Mouse (Mus musculus) liver, embryonic 16.5 days (tissue): ENCODE data around the gene Pdia4. TPM values are rescaled to one million over a fixed set of nuclear protein-coding genes. Genes with fewer than 3 reads are reported as not detected.
"Not testable (repeated sequence)": the region's sequence is repeated elsewhere in the genome, so short reads cannot be mapped to it uniquely, and the experiment has no call there.

ENCODE experiments used
- ATAC-seq: fragments of 200-750 bp; cut with Nextera tagmentation; 2 replicates; pipeline ENCODE4 v1.8.0; 2017; ENCODE audit warnings: low read depth, mild to moderate bottlenecking, moderate number of reproducible peaks, moderate library complexity
- H3K27ac ChIP-seq: fragments of 300-500 bp; sonication (generic); 2 replicates; pipeline ENCODE4 v1.5.1; 2014; ENCODE audit warnings: mild to moderate bottlenecking, low read length
- H3K27me3 ChIP-seq: fragments of 300-500 bp; sonication (generic); 2 replicates; pipeline ENCODE4 v1.6.1; 2014; ENCODE audit warnings: low read depth, low read length, mixed read lengths; ENCODE audit not compliant: control insufficient read depth, insufficient read depth
- H3K36me3 ChIP-seq: fragments of 300-500 bp; sonication (generic); 2 replicates; pipeline ENCODE4 v1.6.1; 2014; ENCODE audit warnings: mild to moderate bottlenecking; ENCODE audit not compliant: control insufficient read depth, insufficient read depth
- H3K4me1 ChIP-seq: fragments of 300-500 bp; sonication (generic); 2 replicates; pipeline ENCODE4 v1.6.1; 2014; ENCODE audit warnings: low read depth, low read length, mixed read lengths; ENCODE audit not compliant: control insufficient read depth
- H3K4me2 ChIP-seq: fragments of 300-500 bp; sonication (generic); 2 replicates; pipeline ENCODE4 v1.6.1; 2014; ENCODE audit warnings: low read depth, low read length, mixed read lengths
- H3K4me3 ChIP-seq: fragments of 300-500 bp; sonication (generic); 2 replicates; pipeline ENCODE4 v1.5.1; 2014; ENCODE audit warnings: low read depth, mild to moderate bottlenecking, low read length
- H3K9ac ChIP-seq: fragments of 300-500 bp; sonication (generic); 2 replicates; pipeline ENCODE4 v1.6.1; 2014; ENCODE audit warnings: low read depth, low read length
- H3K9me3 ChIP-seq: fragments of 300-500 bp; sonication (generic); replicated peaks from 2 replicates; pipeline ENCODE4 v1.6.1; 2016; ENCODE audit warnings: low read length; ENCODE audit not compliant: control insufficient read depth
- WGBS: fragments of 180-500 bp; shearing (Covaris S2); extraction: QIAGEN DNeasy Blood & Tissue Kit; methylation state at CpG from one replicate; pipeline ENCODE4 v1.1.7; 2014; ENCODE audit not compliant: insufficient replicate concordance; 5-methylcytosine and 5-hydroxymethylcytosine counted together
- polyA plus RNA-seq: library from polyadenylated mRNA; unstranded; fragments of >200 nt; fragmentation: Nextera tagmentation; extraction: Ambion mirVana; gene quantifications from 2 replicates; pipeline ENCODE4 v1.2.1, GENCODE M21; 2015

Gene Pdia4
- polyA plus RNA-seq = 132 and 136 TPM in 2 replicates

DNA sequence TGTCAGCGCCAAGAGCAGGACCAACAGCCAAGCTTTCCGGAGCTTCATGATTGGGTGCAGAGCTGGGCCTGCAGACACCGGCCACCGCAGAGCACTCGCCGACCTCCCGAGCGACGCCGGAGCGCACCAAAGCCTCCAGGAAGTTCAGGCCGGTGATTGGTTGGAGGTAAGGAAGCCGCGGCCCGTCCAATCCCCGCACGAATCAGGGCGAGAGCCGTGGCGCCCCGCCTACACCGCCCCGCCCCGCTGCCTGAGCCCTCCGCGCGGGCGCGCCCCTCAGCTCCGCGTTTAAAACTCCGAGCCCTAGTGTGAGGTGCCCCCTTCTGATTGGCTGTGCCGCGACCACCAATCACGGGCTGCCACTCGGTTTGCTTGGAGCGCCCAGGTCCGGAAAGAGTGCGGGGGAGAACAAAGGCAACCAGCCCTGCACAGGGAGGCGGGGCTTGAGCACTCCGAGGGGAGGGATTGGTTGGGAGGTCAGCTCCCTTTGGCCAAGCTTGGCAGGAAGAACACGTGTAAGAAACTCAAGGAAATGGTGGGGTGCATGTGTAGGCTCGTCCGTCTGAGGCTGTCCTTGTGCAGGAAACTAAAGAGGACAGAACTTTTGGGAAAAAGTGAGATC is at the start of gene Pdia4:
Pdia4 (minus strand) TSS at position 174 of the 622 bp plus-strand sequence.
- H3K4me1 ChIP-seq = peaks cover 23% of the 10 kb centered on the region
- H3K27me3 ChIP-seq = no peaks in the 10 kb centered on the region
- peak within 1 kb of the TSS; percentile 89 for H3K27ac ChIP-seq
- WGBS = under 1% methylated on average over 44 of the region's 44 CpGs
- H3K36me3 ChIP-seq = no peaks in the 10 kb centered on the region
- peak within 1 kb of the TSS; percentile 90 for H3K4me2 ChIP-seq
- H3K4me3 ChIP-seq = peak within 1 kb of the TSS; percentile 82
- H3K9me3 ChIP-seq = no peaks in the 10 kb centered on the region
- peak; percentile 97 for ATAC-seq
- H3K9ac ChIP-seq = peak within 1 kb of the TSS; percentile 78

DNA sequence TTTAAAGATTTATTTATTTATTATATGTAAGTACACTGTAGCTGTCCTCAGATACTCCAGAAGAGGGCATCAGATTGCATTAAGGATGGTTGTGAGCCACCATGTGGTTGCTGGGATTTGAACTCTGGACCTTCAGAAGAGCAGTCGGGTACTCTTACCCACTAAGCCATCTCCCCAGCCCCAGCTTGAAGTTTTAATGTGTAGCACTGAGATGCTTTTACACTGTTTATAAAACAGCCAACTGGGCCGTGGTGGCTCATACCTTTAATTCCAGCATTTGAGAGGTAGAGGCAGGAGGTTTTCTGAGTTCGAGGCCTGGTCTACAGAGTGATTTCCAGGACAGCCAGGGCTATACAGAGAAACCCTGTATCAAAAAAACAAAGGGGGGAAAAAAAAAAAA is 44.5 kb upstream of the Pdia4 start:
- H3K9ac ChIP-seq, H3K27me3 ChIP-seq, H3K4me1 ChIP-seq, H3K4me3 ChIP-seq, H3K36me3 ChIP-seq, H3K4me2 ChIP-seq, ATAC-seq, H3K27ac ChIP-seq, H3K9me3 ChIP-seq: not testable (repeated sequence)
- WGBS = 71% methylated on average over 3 of the region's 3 CpGs

DNA sequence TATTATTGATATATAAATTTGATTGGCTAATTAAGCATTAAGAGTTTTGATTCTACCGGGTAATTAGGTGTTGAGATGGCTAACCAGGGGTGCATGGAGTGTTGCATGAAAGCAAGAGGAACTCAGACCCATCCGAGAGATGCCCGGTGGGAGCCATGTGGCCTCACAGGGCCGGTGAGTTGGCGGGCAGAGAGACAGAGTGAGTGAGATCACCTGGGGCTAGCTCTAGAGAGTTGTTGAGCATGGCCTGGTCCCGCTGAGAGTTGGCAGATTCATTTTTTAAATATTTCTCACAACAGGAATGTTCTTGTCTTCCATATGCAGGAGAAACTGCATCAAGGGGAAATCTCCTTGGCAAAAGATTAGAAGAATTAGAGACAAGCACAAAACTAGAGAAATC is 44.0 kb upstream of the Pdia4 start:
- Histone ChIP-seq H3K27ac (no peak overlapping the region), H3K27me3 (no peaks in the 10 kb centered on the region), H3K9me3 (no peaks in the 10 kb centered on the region), H3K4me2 (no peak overlapping the region), H3K4me1 (no peaks in the 10 kb centered on the region), H3K36me3 (no peaks in the 10 kb centered on the region), H3K9ac (no peak overlapping the region), H3K4me3 (no peak overlapping the region)
- 84% methylated on average over 6 of the region's 6 CpGs for WGBS
- no peak for ATAC-seq

DNA sequence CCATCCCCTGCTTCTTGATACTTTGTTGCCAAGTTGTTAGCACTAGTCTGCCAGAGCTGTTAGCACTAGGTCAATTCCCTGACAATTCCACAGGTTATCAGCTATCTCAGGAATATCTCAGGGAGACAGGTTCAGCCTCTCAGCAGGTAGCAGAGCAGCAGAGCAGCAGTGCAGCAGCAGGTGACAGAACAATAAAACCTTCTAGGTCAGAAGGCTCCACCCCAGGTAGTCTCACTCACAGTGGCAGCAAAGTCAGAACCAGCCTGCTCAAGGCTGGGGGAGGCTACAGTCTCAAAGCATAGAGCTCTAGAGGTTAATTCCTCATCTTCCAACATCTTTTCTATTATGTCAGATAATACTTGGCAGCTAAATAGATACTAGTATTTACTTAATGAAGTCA is 32.5 kb upstream of the Pdia4 start:
- no peaks in the 10 kb centered on the region for H3K9me3 ChIP-seq
- no peak overlapping the region for H3K9ac ChIP-seq
- H3K27ac ChIP-seq = no peak overlapping the region
- ATAC-seq = no peak
- no peaks in the 10 kb centered on the region for H3K27me3 ChIP-seq
- peaks cover 4% of the 10 kb centered on the region for H3K4me1 ChIP-seq
- no peaks in the 10 kb centered on the region for H3K36me3 ChIP-seq
- no peak overlapping the region for H3K4me2 ChIP-seq
- no peak overlapping the region for H3K4me3 ChIP-seq

DNA sequence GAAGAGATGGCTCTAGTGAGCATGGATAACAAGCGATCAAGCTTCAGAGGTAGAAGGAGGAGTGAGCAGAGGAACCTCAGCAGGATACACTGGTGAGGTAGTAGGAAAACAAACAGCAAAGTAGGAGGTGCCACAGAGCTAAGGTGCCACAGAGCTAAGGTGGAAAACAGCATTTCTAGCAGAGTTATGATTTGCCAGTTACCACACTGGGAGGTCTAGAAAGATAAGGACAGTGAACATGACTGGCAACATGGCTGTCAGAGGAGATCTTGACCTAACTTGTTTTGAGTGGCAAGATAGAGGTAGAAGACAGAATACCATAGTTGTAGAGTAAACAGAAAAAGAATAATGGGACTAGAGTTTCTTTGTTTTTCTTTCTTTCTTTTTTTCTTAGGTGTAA is 29.1 kb upstream of the Pdia4 start:
- no peak overlapping the region for H3K4me3 ChIP-seq
- H3K36me3 ChIP-seq = no peaks in the 10 kb centered on the region
- no peaks in the 10 kb centered on the region for H3K9me3 ChIP-seq
- peak; percentile 56 for ATAC-seq
- H3K27me3 ChIP-seq = no peaks in the 10 kb centered on the region
- H3K27ac ChIP-seq = no peak overlapping the region
- no peak overlapping the region for H3K9ac ChIP-seq
- H3K4me2 ChIP-seq = no peak overlapping the region
- peaks cover 20% of the 10 kb centered on the region for H3K4me1 ChIP-seq
- 69% methylated on average over 1 of the region's 1 CpGs for WGBS

DNA sequence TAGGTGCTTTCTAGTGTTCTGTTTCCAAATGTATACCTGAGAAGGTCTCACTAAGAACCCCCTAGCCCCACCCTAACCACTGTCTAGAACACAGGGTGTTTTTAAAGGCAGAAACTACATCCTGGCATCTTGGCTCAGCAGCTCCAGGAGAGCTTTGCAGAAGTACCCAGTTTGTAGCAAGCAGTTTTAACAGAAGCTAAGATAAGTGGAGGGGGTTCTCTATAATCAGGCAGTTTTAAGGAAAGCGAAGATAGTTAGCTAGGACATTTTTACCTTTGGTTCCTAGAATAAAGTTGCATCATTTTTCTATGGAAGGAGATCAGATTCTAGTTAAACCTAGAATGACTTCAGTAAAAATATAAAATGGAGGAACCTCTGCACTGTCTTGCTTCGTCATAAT is 28.6 kb upstream of the Pdia4 start:
- WGBS = 70% methylated on average over 2 of the region's 2 CpGs
- Histone ChIP-seq H3K4me1 (peaks cover 20% of the 10 kb centered on the region), H3K36me3 (no peaks in the 10 kb centered on the region), H3K4me2 (no peak overlapping the region), H3K9me3 (no peaks in the 10 kb centered on the region), H3K4me3 (no peak overlapping the region), H3K27me3 (no peaks in the 10 kb centered on the region), H3K9ac (no peak overlapping the region), H3K27ac (no peak overlapping the region)
- no peak for ATAC-seq

DNA sequence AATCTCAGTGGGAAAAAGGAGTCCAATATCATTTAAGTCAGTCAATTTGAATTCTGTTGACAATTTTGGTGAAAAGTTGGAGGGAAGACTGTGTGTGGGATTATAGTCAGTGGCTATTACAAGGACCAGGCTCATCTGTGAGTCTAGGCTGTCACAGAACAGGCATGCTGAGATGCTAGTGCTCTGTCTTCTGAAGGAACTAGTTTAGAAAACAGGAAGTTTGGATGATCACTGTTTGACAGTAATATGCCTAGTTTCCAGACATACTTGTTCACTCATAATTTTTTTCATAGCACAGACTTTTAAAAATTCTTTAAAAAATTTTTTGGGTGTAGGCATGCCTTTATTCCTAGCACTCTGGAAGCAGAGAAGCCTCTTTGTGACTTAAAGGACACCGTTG is 27.8 kb upstream of the Pdia4 start:
- no peak overlapping the region for H3K9ac ChIP-seq
- H3K4me1 ChIP-seq = peaks cover 24% of the 10 kb centered on the region
- no peaks in the 10 kb centered on the region for H3K9me3 ChIP-seq
- no peak for ATAC-seq
- H3K27ac ChIP-seq = no peak overlapping the region
- H3K27me3 ChIP-seq = no peaks in the 10 kb centered on the region
- 92% methylated on average over 1 of the region's 1 CpGs for WGBS
- H3K36me3 ChIP-seq = no peaks in the 10 kb centered on the region
- H3K4me3 ChIP-seq = no peak overlapping the region
- no peak overlapping the region for H3K4me2 ChIP-seq

DNA sequence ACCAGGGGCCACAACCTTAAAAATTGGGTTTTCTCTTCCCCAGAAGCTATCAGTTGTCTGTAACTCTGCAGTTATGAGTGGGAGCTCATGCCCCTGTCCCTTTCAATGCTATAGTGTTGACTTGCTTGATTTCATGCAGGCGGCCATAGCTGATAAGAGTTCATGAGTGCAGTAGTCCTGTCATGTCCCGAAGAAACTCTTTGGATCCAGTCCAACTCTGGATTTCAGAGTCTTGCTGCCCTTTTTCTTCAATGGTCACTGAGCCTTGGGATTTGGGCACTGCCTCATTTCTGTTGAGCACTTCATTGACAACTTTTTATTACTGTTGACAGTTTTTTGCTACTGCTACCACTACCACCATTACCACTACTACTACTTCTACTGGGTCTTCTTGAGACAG is 24.4 kb upstream of the Pdia4 start:
- Histone ChIP-seq H3K4me1 (peaks cover 27% of the 10 kb centered on the region), H3K9me3 (no peaks in the 10 kb centered on the region), H3K36me3 (no peaks in the 10 kb centered on the region), H3K4me3 (no peak overlapping the region), H3K27me3 (no peaks in the 10 kb centered on the region), H3K27ac (no peak overlapping the region), H3K9ac (no peak overlapping the region), H3K4me2 (no peak overlapping the region)
- ATAC-seq = no peak
- WGBS = 13% methylated on average over 2 of the region's 2 CpGs

DNA sequence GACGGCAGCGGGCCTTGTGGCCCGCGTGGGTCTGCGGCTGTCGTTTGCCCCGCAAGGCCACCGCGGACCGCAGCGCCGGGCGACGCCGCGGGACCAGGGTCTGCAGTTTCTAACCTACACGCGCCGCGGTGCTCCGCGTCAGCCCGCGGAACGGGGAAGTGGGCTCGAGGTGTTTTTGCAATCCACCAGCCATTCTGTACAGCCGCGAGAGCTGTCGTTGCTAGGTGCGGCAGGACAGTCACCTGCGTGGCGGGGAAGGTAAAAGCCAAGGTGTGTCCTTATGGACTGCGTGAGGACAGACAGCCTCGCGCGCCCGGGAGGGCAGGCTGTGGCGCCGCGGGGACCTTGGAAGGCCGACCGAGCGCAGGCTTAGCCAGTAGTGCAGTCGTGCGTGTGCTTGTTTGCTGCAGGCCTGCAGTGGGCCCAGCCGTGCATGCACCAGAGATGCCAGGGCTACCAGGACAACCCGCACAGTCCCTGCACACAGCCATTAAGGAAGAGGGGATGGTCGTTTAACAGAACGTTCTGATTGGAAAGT is 22.8 kb upstream of the Pdia4 start:
- H3K27ac ChIP-seq = peak overlapping the region; percentile 92
- under 1% methylated on average over 49 of the region's 49 CpGs for WGBS
- ATAC-seq = peak; percentile 66

More for the DNA sequence above, 22.8 kb upstream of the Pdia4 start:
- no peaks in the 10 kb centered on the region for H3K27me3 ChIP-seq
- peak overlapping the region; percentile 93 for H3K4me3 ChIP-seq
- peaks cover 23% of the 10 kb centered on the region for H3K4me1 ChIP-seq
- no peaks in the 10 kb centered on the region for H3K9me3 ChIP-seq
- H3K36me3 ChIP-seq = no peaks in the 10 kb centered on the region
- H3K4me2 ChIP-seq = peak overlapping the region; percentile 91
- peak overlapping the region; percentile 83 for H3K9ac ChIP-seq
